Mouse (Mus musculus) midbrain, postnatal 0 days (tissue): ENCODE data around the gene Gli2. TPM values are rescaled to one million over a fixed set of nuclear protein-coding genes. Genes with fewer than 3 reads are reported as not detected.

Experiments used
- ATAC-seq: fragments of 200-750 bp; cut with Nextera tagmentation; 2 replicates; pipeline ENCODE4 v1.8.0; 2017; ENCODE audit warnings: moderate number of reproducible peaks, mild to moderate bottlenecking, moderate TSS enrichment, moderate library complexity; ENCODE audit not compliant: low FRiP score
- DNase-seq: peaks from one replicate; pipeline ENCODE4 v3.0.0-alpha.2; 2015; ENCODE audit warnings: low spot score
- H3K27ac ChIP-seq: fragments of 300-500 bp; sonication (generic); 2 replicates; pipeline ENCODE4 v1.5.1; 2014; ENCODE audit warnings: low read depth, mild to moderate bottlenecking, low read length, mixed read lengths
- H3K27me3 ChIP-seq: fragments of 300-500 bp; sonication (generic); 2 replicates; pipeline ENCODE4 v1.6.1; 2014; ENCODE audit warnings: low read length, control low read depth, mixed read lengths; ENCODE audit not compliant: insufficient read depth
- H3K36me3 ChIP-seq: fragments of 300-500 bp; sonication (generic); 2 replicates; pipeline ENCODE4 v1.6.1; 2014; ENCODE audit warnings: low read length, control low read depth, mixed read lengths; ENCODE audit not compliant: insufficient read depth
- H3K4me1 ChIP-seq: fragments of 300-500 bp; sonication (generic); 2 replicates; pipeline ENCODE4 v1.6.1; 2014; ENCODE audit warnings: mild to moderate bottlenecking, control low read depth, antibody characterized with exemption, low read length, mixed read lengths; ENCODE audit not compliant: insufficient read depth
- H3K4me2 ChIP-seq: fragments of 300-500 bp; sonication (generic); 2 replicates; pipeline ENCODE4 v1.6.1; 2014; ENCODE audit warnings: low read depth, mild to moderate bottlenecking, low read length, mixed read lengths; ENCODE audit not compliant: poor library complexity, severe bottlenecking
- H3K4me3 ChIP-seq: fragments of 300-500 bp; sonication (generic); 2 replicates; pipeline ENCODE4 v1.5.1; 2014; ENCODE audit warnings: low read depth, mild to moderate bottlenecking, low read length, moderate library complexity
- H3K9ac ChIP-seq: fragments of 300-500 bp; sonication (generic); replicated peaks from 2 replicates; pipeline ENCODE4 v1.6.1; 2014; ENCODE audit warnings: mild to moderate bottlenecking, low read length, moderate library complexity, mixed read lengths; ENCODE audit not compliant: poor library complexity, severe bottlenecking
- H3K9me3 ChIP-seq: fragments of 300-500 bp; sonication (generic); 2 replicates; pipeline ENCODE4 v1.6.1; 2016; ENCODE audit warnings: low read length, control low read depth
- CTCF ChIP-seq: IDR thresholded peaks from 2 replicates; pipeline ENCODE4 v1.5.1; 2016; ENCODE audit warnings: antibody characterized with exemption, mild to moderate bottlenecking
- WGBS: fragments of 180-500 bp; shearing (Covaris S2); extraction: QIAGEN DNeasy Blood & Tissue Kit; methylation state at CpG from one replicate; pipeline ENCODE4 v1.1.7; 2014; 5-methylcytosine and 5-hydroxymethylcytosine counted together
- polyA plus RNA-seq: library from polyadenylated mRNA; unstranded; fragments of >200 nt; fragmentation: Nextera tagmentation; extraction: Ambion mirVana; gene quantifications from 2 replicates; pipeline ENCODE4 v1.2.1, GENCODE M21; 2015
- total RNA-seq: library from RNA; depleted of rRNA; stranded (reverse); fragments of >200 nt; gene quantifications from 2 replicates; pipeline ENCODE4 v1.2.3, GENCODE M21; 2014

The Gli2 gene
- total and polyA plus RNA-seq, 2 experiments from 2014 or later, result 0.84 to 4.7 TPM

DNA sequence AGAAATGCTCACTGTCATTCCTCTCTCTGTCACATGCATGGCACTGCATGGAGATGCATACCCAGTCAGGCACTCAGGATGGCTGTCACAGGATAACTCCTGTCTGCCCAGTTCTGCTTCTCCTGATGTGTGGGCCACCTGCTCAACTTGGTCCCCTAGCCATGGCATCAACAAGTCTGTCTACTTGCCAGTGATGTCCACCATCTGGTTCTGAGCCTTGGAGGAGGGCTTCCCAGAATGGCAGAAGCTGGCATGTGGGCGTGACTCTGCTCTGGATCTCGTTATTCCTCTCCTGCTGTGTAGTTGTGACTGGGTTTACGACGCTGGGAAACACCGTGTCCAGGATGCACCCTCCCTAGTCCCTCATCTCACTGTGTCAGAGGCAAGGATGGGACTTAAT is 189.4 kb downstream of the Gli2 start:
- Histone ChIP-seq H3K4me1 (no peaks in the 10 kb centered on the region), H3K27me3 (no peaks in the 10 kb centered on the region), H3K9ac (no peak overlapping the region), H3K4me3 (no peak overlapping the region), H3K36me3 (no peaks in the 10 kb centered on the region), H3K4me2 (no peak overlapping the region), H3K27ac (no peak overlapping the region), H3K9me3 (no peaks in the 10 kb centered on the region)
- DNase-seq (peak; percentile 52), ATAC-seq (no peak)
- 76% methylated on average over 5 of the region's 5 CpGs for WGBS
- no peak for TF ChIP-seq CTCF

DNA sequence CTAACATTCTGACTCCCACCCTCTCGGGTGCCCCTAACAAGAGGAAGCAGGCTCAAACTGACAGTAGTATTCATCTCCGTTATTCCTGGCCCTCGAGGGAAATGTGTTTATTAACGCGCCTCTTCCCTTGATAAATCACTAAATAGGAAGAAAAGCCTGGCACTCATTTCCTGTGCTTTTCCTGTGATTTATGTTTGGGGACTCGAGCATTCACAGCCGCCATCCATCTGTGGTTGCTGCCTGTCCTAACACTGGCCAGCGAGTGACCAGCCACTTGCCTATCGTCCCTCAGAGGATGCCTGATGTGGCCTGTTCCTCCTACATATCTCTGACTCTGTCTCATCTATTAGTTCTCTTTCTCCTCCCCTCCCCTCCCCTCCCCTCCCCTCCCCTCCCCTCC is 195.3 kb downstream of the Gli2 start:
- no peak overlapping the region for H3K9ac ChIP-seq
- H3K27ac ChIP-seq, result no peak overlapping the region
- no peak overlapping the region for H3K4me2 ChIP-seq
- no peak for ATAC-seq
- no peak for TF ChIP-seq CTCF
- H3K9me3 ChIP-seq, result no peaks in the 10 kb centered on the region
- H3K4me1 ChIP-seq, result no peaks in the 10 kb centered on the region
- no peaks in the 10 kb centered on the region for H3K36me3 ChIP-seq
- H3K27me3 ChIP-seq, result no peaks in the 10 kb centered on the region
- DNase-seq, result peak; percentile 33
- no peak overlapping the region for H3K4me3 ChIP-seq
- 68% methylated on average over 9 of the region's 9 CpGs for WGBS

GRCm38 (mm10) chr1:118830658-118831057 is 222.8 kb downstream of the Gli2 start:
- no peak for TF ChIP-seq CTCF
- H3K4me2 ChIP-seq, result no peak overlapping the region

DNA sequence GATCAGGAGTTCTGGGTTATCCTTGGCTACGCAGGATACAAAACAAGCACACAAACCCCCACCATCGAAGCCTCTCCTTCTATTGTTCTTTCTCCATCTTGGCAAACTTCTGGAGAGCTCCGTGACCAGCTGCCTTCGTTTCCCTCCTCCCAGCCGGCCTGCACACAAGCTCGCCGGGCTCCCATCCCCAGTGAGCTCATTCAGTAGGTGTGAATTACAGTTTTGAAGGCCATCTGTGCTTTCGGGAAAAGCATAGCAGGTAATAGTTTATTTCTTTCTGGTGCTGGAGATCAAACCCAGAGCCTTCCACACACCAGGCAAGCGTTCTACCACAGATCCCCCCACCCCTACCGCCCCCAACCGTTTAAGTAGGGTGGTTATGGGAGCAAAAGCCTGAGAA is 226.8 kb downstream of the Gli2 start:
- H3K27ac ChIP-seq, result no peak overlapping the region
- no peak for TF ChIP-seq CTCF
- H3K4me3 ChIP-seq, result no peak overlapping the region
- no peaks in the 10 kb centered on the region for H3K4me1 ChIP-seq
- H3K4me2 ChIP-seq, result no peak overlapping the region
- H3K9me3 ChIP-seq, result no peaks in the 10 kb centered on the region
- H3K27me3 ChIP-seq, result no peaks in the 10 kb centered on the region
- no peak overlapping the region for H3K9ac ChIP-seq
- ATAC-seq, result no peak
- WGBS, result 90% methylated on average over 11 of the region's 11 CpGs
- no peak for DNase-seq
- no peaks in the 10 kb centered on the region for H3K36me3 ChIP-seq

More at GRCm38 (mm10) chr1:118830658-118831057, 222.8 kb downstream of the Gli2 start:
- H3K27me3 ChIP-seq, result no peaks in the 10 kb centered on the region
- H3K9me3 ChIP-seq, result no peaks in the 10 kb centered on the region
- H3K36me3 ChIP-seq, result no peaks in the 10 kb centered on the region
- H3K9ac ChIP-seq, result no peak overlapping the region
- H3K4me1 ChIP-seq, result no peaks in the 10 kb centered on the region
- WGBS, result 72% methylated on average over 5 of the region's 5 CpGs
- ATAC-seq (no peak), DNase-seq (no peak)
- no peak overlapping the region for H3K27ac ChIP-seq
- H3K4me3 ChIP-seq, result no peak overlapping the region

DNA sequence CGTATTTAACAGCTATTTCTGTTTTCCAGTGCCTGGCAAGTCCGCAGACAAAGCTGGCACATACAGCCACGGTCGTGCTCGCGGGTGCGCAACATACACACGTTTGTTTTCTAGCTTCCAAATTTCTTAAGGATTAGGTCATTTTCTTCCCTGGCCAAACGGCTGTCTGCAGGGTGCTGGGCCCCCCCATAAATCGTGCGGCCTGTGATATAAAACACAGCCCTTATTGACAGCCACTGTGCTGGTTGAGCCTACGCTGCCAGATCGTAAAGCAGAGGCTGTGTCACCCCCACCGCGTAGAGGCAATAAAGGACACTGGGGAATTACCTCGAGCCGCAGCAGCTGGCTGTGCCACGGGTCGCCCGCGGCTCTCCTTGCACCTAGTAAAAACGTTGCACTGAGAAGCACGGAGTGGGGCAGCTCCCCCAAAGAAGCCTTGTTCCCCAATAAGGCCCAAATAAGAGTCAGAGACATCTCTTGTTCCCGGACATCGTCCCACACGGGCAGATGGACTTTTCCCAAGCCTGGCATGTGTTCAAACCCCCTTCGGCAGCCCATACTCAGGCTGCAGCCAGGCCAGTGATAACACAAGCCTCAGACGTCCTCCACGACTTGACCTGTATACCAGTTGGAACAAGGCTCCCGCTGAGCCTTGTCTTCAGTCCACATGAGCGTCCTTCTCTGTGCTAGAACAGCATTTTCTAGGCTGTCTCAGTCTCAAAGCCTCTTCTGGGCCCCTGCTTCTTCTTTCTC is 227.8 kb downstream of the Gli2 start:
- ATAC-seq, result 0 out of 2 replicates have a peak, but pooled peaks have one; percentile 39
- H3K36me3 ChIP-seq, result no peaks in the 10 kb centered on the region
- H3K9ac ChIP-seq, result no peak overlapping the region
- H3K4me3 ChIP-seq, result no peak overlapping the region
- 72% methylated on average over 31 of the region's 31 CpGs for WGBS
- no peaks in the 10 kb centered on the region for H3K4me1 ChIP-seq
- no peak for DNase-seq
- no peak overlapping the region for H3K27ac ChIP-seq
- no peaks in the 10 kb centered on the region for H3K27me3 ChIP-seq
- TF ChIP-seq CTCF, result no peak
- no peaks in the 10 kb centered on the region for H3K9me3 ChIP-seq
- no peak overlapping the region for H3K4me2 ChIP-seq

- no peak for TF ChIP-seq CTCF
- H3K27me3 ChIP-seq, result no peaks in the 10 kb centered on the region
- H3K4me1 ChIP-seq, result no peaks in the 10 kb centered on the region
- no peak overlapping the region for H3K4me3 ChIP-seq
- H3K9ac ChIP-seq, result no peak overlapping the region
- ATAC-seq (0 out of 2 replicates have a peak, but pooled peaks have one; percentile 36), DNase-seq (no peak)
- H3K27ac ChIP-seq, result no peak overlapping the region
- no peaks in the 10 kb centered on the region for H3K36me3 ChIP-seq
- 96% methylated on average over 3 of the region's 3 CpGs for WGBS
- H3K4me2 ChIP-seq, result no peak overlapping the region
- no peaks in the 10 kb centered on the region for H3K9me3 ChIP-seq
These were observed 228.4 kb downstream of the Gli2 start for GRCm38 (mm10) chr1:118825035-118825434.
